Mouse (Mus musculus) MEL-GATA-1-ER (cell line): ENCODE data around the gene Lrrc66.
"Not testable (repeated sequence)": the region's sequence is repeated elsewhere in the genome, so short reads cannot be mapped to it uniquely, and the experiment has no call there.

Experiments used
- DNase-seq: peaks from one replicate; pipeline ENCODE4 v3.0.0-alpha.2; 2012; ENCODE audit warnings: low read depth; ENCODE audit errors: extremely low read depth

The Lrrc66 gene

GRCm38 (mm10) chr5:73615211-73615610, 17.1 kb downstream of the Lrrc66 start:
- no peak for DNase-seq

- DNase-seq = no peak
Measured at GRCm38 (mm10) chr5:73613296-73613695, 19.0 kb downstream of the Lrrc66 start.

- DNase-seq = no peak
Measured at GRCm38 (mm10) chr5:73611071-73611470, 21.3 kb downstream of the Lrrc66 start.

GRCm38 (mm10) chr5:73604964-73605363, 27.4 kb downstream of the Lrrc66 start:
- no peak for DNase-seq

- DNase-seq = no peak
Measured at GRCm38 (mm10) chr5:73604542-73604941, 27.8 kb downstream of the Lrrc66 start.

- DNase-seq = no peak
Measured at GRCm38 (mm10) chr5:73602865-73603264, 29.5 kb downstream of the Lrrc66 start.

GRCm38 (mm10) chr5:73601361-73601763, 31.0 kb downstream of the Lrrc66 start:
- no peak for DNase-seq

GRCm38 (mm10) chr5:73599991-73600390, 32.3 kb downstream of the Lrrc66 start:
- no peak for DNase-seq

- no peak for DNase-seq
Measured at GRCm38 (mm10) chr5:73598943-73599695, 33.2 kb downstream of the Lrrc66 start.

GRCm38 (mm10) chr5:73587119-73587518, 45.2 kb downstream of the Lrrc66 start:
- no peak for DNase-seq

- no peak for DNase-seq
Measured at GRCm38 (mm10) chr5:73586597-73586996, 45.7 kb downstream of the Lrrc66 start.

- no peak for DNase-seq
Measured at GRCm38 (mm10) chr5:73585212-73586115, 46.9 kb downstream of the Lrrc66 start.

- DNase-seq = not testable (repeated sequence)
Measured at GRCm38 (mm10) chr5:73584011-73584410, 48.3 kb downstream of the Lrrc66 start.

GRCm38 (mm10) chr5:73578131-73578530, 54.2 kb downstream of the Lrrc66 start:
- no peak for DNase-seq

GRCm38 (mm10) chr5:73576708-73577107, 55.6 kb downstream of the Lrrc66 start:
- DNase-seq = peak; percentile 6

- no peak for DNase-seq
Measured at GRCm38 (mm10) chr5:73574616-73575015, 57.7 kb downstream of the Lrrc66 start.

GRCm38 (mm10) chr5:73573789-73574188, 58.5 kb downstream of the Lrrc66 start:
- no peak for DNase-seq

GRCm38 (mm10) chr5:73572846-73573245, 59.5 kb downstream of the Lrrc66 start:
- DNase-seq = no peak

GRCm38 (mm10) chr5:73571395-73572156, 60.8 kb downstream of the Lrrc66 start:
- no peak for DNase-seq

- peak; percentile 10 for DNase-seq
Measured at GRCm38 (mm10) chr5:73569181-73569580, 63.1 kb downstream of the Lrrc66 start.

GRCm38 (mm10) chr5:73566892-73567291, 65.4 kb downstream of the Lrrc66 start:
- no peak for DNase-seq

- no peak for DNase-seq
Measured at GRCm38 (mm10) chr5:73566119-73566518, 66.2 kb downstream of the Lrrc66 start.
